Mouse (Mus musculus): Measurements from ENCODE around the gene Pax8. TPM values are rescaled to one million over a fixed set of nuclear protein-coding genes. Genes with fewer than 3 reads are reported as not detected.

The Pax8 gene
- polyA plus RNA-seq (2014; fragmentation: Illumina TruSeq; extraction: RNeasy Lipid Tissue Mini Kit (QIAGEN cat#74804); ENCODE audit: insufficient read depth, low read depth, low replicate concordance): not detected

GRCm38 (mm10) chr2:24475420-24475819, at the start of gene Pax8:
TSS of gene Pax8 (minus strand) at chr2:24475599.

Other genes with a start within 250 kb of the Pax8 start
- gene Il1f5, start 198.6 kb downstream of the Pax8 start, polyA plus RNA-seq (2014; fragmentation: Illumina TruSeq; extraction: RNeasy Lipid Tissue Mini Kit (QIAGEN cat#74804); ENCODE audit: insufficient read depth, low read depth, low replicate concordance): not detected
- gene Il1f10, start 184.4 kb downstream of the Pax8 start, polyA plus RNA-seq (2014; fragmentation: Illumina TruSeq; extraction: RNeasy Lipid Tissue Mini Kit (QIAGEN cat#74804); ENCODE audit: insufficient read depth, low read depth, low replicate concordance): not detected
- gene Il1rn, start 138.7 kb downstream of the Pax8 start, polyA plus RNA-seq (2014; fragmentation: Illumina TruSeq; extraction: RNeasy Lipid Tissue Mini Kit (QIAGEN cat#74804); ENCODE audit: insufficient read depth, low read depth, low replicate concordance): 9.0 TPM
- gene Psd4, start 108.0 kb downstream of the Pax8 start, polyA plus RNA-seq (2014; fragmentation: Illumina TruSeq; extraction: RNeasy Lipid Tissue Mini Kit (QIAGEN cat#74804); ENCODE audit: insufficient read depth, low read depth, low replicate concordance): 7.0 TPM